Mouse (Mus musculus) heart, postnatal 0 days (tissue): ENCODE measurements at regions not wholly inside any gene's neighbourhood (a gene's known extent, or its start where the extent isn't known, plus 50 kb on each side); places are given as distances from the start of the nearest gene placed in this dataset.

Experiments used
- CTCF ChIP-seq: IDR thresholded peaks from 2 replicates; pipeline ENCODE4 v1.5.1; 2016; ENCODE audit warnings: antibody characterized with exemption, control low read depth, low read depth
- EP300 ChIP-seq: IDR thresholded peaks from 2 replicates; pipeline ENCODE4 v1.6.1; 2016; ENCODE audit warnings: antibody characterized with exemption, low read depth

GRCm38 (mm10) chr14:71257650-71258049 lies 658.0 kb upstream of the Fam160b2 start:
- TF ChIP-seq CTCF (no peak), EP300 (no peak)
